Comparison of ENCODE assay signal across 20 mouse cellular contexts in the genomic region with DNA sequence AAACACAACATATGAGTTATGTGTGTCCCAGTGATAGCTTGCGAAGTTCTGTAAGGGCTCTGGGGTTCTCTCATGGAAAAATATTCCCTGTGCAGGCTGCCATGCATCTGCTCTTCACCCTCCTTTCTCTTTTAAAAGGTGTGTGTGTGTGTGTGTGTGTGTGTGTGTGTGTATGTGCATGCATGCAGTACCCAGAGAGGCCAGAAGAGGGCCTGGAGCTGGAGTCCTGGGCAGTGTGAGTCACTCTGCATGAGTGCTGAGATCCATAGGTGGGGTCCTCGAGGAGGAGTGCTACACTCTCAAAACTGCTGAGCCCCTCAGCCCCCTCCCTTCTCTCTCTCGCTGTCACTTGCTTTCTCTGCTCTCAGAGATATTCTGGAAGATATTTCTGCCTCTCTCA. TPM values are rescaled to one million over a fixed set of nuclear protein-coding genes. Genes with fewer than 3 reads are reported as not detected.
DNase-seq lines count a peak whose midpoint lies in the region; ATAC-seq and TF ChIP-seq lines count a peak whose summit lies in the region.
"Had no signal": no experiment of that assay in that cellular context is flagged by ENCODE, and none has a peak within 500 bp of the region (broad histone marks: within the 10 kb centered on the region; RNA-seq: fewer than 3 reads in every experiment).

No protein-coding gene starts in this region.

- H3K9ac ChIP-seq in forebrain, postnatal 0 days: no peak overlapping the region
- no peak overlapping the region for H3K9ac ChIP-seq in forebrain, embryonic 13.5 days
- no peak overlapping the region for H3K9ac ChIP-seq in liver, adult 2 months (ENCODE audit: low read depth, low read length)
- H3K9ac ChIP-seq: embryonic facial prominence, embryonic 15.5 days; heart, embryonic 12.5 days; hindbrain, embryonic 15.5 days; midbrain, embryonic 12.5 days; neural tube, embryonic 12.5 days had no signal

- no peaks in the 10 kb centered on the region for H3K9me3 ChIP-seq in forebrain, postnatal 0 days (ENCODE audit: low read length)
- H3K9me3 ChIP-seq in forebrain, embryonic 13.5 days (replicated peaks): no peaks in the 10 kb centered on the region
- H3K9me3 ChIP-seq in E14TG2a.4 (ENCODE audit: low read length): no peaks in the 10 kb centered on the region
- H3K9me3 ChIP-seq: embryonic facial prominence, embryonic 15.5 days; hindbrain, embryonic 15.5 days had no signal

- H3K27me3 ChIP-seq in forebrain, postnatal 0 days (ENCODE audit: insufficient read depth, low read length): no peaks in the 10 kb centered on the region
- H3K27me3 ChIP-seq in forebrain, embryonic 13.5 days: no peaks in the 10 kb centered on the region
- H3K27me3 ChIP-seq in liver, adult 2 months (ENCODE audit: control insufficient read depth, insufficient read depth, low read length): no peaks in the 10 kb centered on the region
- H3K27me3 ChIP-seq in E14TG2a.4 (ENCODE audit: insufficient read depth, low read length): no peaks in the 10 kb centered on the region
- H3K27me3 ChIP-seq: embryonic facial prominence, embryonic 15.5 days; heart, embryonic 12.5 days; hindbrain, embryonic 15.5 days; midbrain, embryonic 12.5 days; neural tube, embryonic 12.5 days had no signal

- H3K27ac ChIP-seq in forebrain, postnatal 0 days (ENCODE audit: low read depth, low read length): no peak overlapping the region
- H3K27ac ChIP-seq in forebrain, embryonic 13.5 days: no peak overlapping the region
- no peak overlapping the region for H3K27ac ChIP-seq in liver, adult 2 months (replicated peaks; ENCODE audit: insufficient read depth, low read depth, low read length)
- H3K27ac ChIP-seq: embryonic facial prominence, embryonic 15.5 days; gastrocnemius, adult 2 months; hindbrain, embryonic 15.5 days; midbrain, embryonic 12.5 days; neural tube, embryonic 12.5 days had no signal

- no peak overlapping the region for H3K4me2 ChIP-seq in forebrain, postnatal 0 days (ENCODE audit: low read depth)
- no peak overlapping the region for H3K4me2 ChIP-seq in forebrain, embryonic 13.5 days
- H3K4me2 ChIP-seq: embryonic facial prominence, embryonic 15.5 days; heart, embryonic 12.5 days; hindbrain, embryonic 15.5 days; midbrain, embryonic 12.5 days; neural tube, embryonic 12.5 days had no signal

- no peak for ATAC-seq in forebrain, postnatal 0 days
- ATAC-seq in forebrain, embryonic 13.5 days: no peak
- ATAC-seq: activated CD4-positive, CD25-positive, alpha-beta regulatory T cell, adult 4 months had no signal

- no peaks in the 10 kb centered on the region for H3K36me3 ChIP-seq in forebrain, postnatal 0 days (ENCODE audit: insufficient read depth)
- 0 out of 2 replicates have a peak, but pooled peaks cover 5% of the 10 kb centered on the region for H3K36me3 ChIP-seq in forebrain, embryonic 13.5 days (ENCODE audit: poor library complexity, severe bottlenecking)
- H3K36me3 ChIP-seq in liver, adult 2 months (ENCODE audit: control insufficient read depth, insufficient read depth, low read length): no peaks in the 10 kb centered on the region
- no peaks in the 10 kb centered on the region for H3K36me3 ChIP-seq in E14TG2a.4 (ENCODE audit: insufficient read depth, low read length)
- H3K36me3 ChIP-seq: embryonic facial prominence, embryonic 15.5 days; hindbrain, embryonic 15.5 days; midbrain, embryonic 12.5 days; neural tube, embryonic 12.5 days had no signal

- no peak overlapping the region for H3K4me3 ChIP-seq in forebrain, postnatal 0 days (ENCODE audit: low read depth, low read length)
- no peak overlapping the region for H3K4me3 ChIP-seq in forebrain, embryonic 13.5 days
- no peak overlapping the region for H3K4me3 ChIP-seq in liver, adult 2 months (ENCODE audit: insufficient read depth, low read depth, low read length)
- H3K4me3 ChIP-seq in E14TG2a.4 (replicated peaks; ENCODE audit: low read length): no peak overlapping the region
- H3K4me3 ChIP-seq: embryonic facial prominence, embryonic 15.5 days; gastrocnemius, adult 2 months; heart, embryonic 12.5 days; hindbrain, embryonic 15.5 days; midbrain, embryonic 12.5 days; neural tube, embryonic 12.5 days had no signal

- peak; percentile 29; the same call in 1 of the 2 replicates for TF ChIP-seq CTCF in forebrain, postnatal 0 days (IDR thresholded peaks at IDR 0.05; ENCODE audit: low read depth)
- peak; percentile 29; the same call in 1 of the 2 replicates for TF ChIP-seq CTCF in liver, adult 2 months (IDR thresholded peaks at IDR 0.05; ENCODE audit: low read depth, low read length)
- peak; percentile 65 for TF ChIP-seq CTCF in E14TG2a.4 (conservative IDR thresholded peaks at IDR 0.05; ENCODE audit: low read length)
- peak; percentile 17; the same call in 1 of the 2 replicates for TF ChIP-seq CTCF in brain, embryonic 14.5 days (IDR thresholded peaks at IDR 0.05; ENCODE audit: borderline replicate concordance, extremely low read depth, insufficient read depth, insufficient read length)

- DNase-seq in forebrain, postnatal 0 days: no peak
- no peak for DNase-seq in liver, adult 2 months (ENCODE audit: extremely low read depth, low read depth, low spot score)
- no peak for DNase-seq in liver
- no peak for DNase-seq in brain, embryonic 14.5 days (ENCODE audit: low read depth)
- DNase-seq in right cerebral cortex, adult 2 months (ENCODE audit: low spot score in 2 of 2): no peak
- DNase-seq: adrenal gland, postnatal 10 days; gastrocnemius, adult 2 months; kidney, adult 11 months; kidney, postnatal 25 days; layer of hippocampus, adult 9-11 months; right cerebral cortex, adult 18-20 months; thymus, postnatal 25 days had no signal

- peaks cover 35% of the 10 kb centered on the region; the same call in 1 of the 2 replicates for H3K79me2 ChIP-seq in liver, adult 2 months (ENCODE audit: control insufficient read depth, insufficient read depth, low read length)

- TF ChIP-seq POLR2A in liver, adult 2 months (IDR thresholded peaks at IDR 0.05; ENCODE audit: extremely low read depth, insufficient read depth, low read length): no peak
- TF ChIP-seq POLR2A in brain, embryonic 14.5 days (IDR thresholded peaks at IDR 0.05; ENCODE audit: borderline replicate concordance, extremely low read depth, insufficient read depth, insufficient read length, poor library complexity, severe bottlenecking): no peak

- no peaks in the 10 kb centered on the region for H3K4me1 ChIP-seq in forebrain, postnatal 0 days (ENCODE audit: insufficient read depth)
- H3K4me1 ChIP-seq in forebrain, embryonic 13.5 days: peaks cover 6% of the 10 kb centered on the region
- peaks cover 5% of the 10 kb centered on the region for H3K4me1 ChIP-seq in liver, adult 2 months (ENCODE audit: control insufficient read depth, insufficient read depth, low read length)
- H3K4me1 ChIP-seq in E14TG2a.4 (replicated peaks; ENCODE audit: low read depth, low read length): peaks cover 18% of the 10 kb centered on the region
- H3K4me1 ChIP-seq: midbrain, embryonic 12.5 days; neural tube, embryonic 12.5 days had no signal

- 91% methylated on average over 3 of the region's 3 CpGs for WGBS in forebrain, postnatal 0 days
- WGBS in forebrain, embryonic 13.5 days: 92% methylated on average over 2 of the region's 3 CpGs
- WGBS in liver, adult 2 months: 96% methylated on average over 3 of the region's 3 CpGs

RNA-seq across cellular contexts. Expression of gene Inpp4a, which starts 29.5 kb away (rescaled TPM):
- total RNA-seq in forebrain, postnatal 0 days (2014; rRNA removed): 34.3 and 41.2 TPM in 2 replicates
- 52.0 and 72.1 TPM in 2 replicates for polyA plus RNA-seq in forebrain, postnatal 0 days (2015; fragmentation: Nextera tagmentation; extraction: Ambion mirVana)
- polyA plus RNA-seq in forebrain, embryonic 13.5 days (2015; fragmentation: Nextera tagmentation; extraction: Ambion mirVana): 35.1 and 40.2 TPM in 2 replicates
- total RNA-seq in liver, adult 2 months (2014; rRNA removed): 12.4 and 19.2 TPM in 2 replicates
- polyA plus RNA-seq in liver, adult 2 months (2012; rRNA removed): 8.1 and 8.2 TPM in 2 replicates
- polyA plus RNA-seq in brain, embryonic 14.5 days (2012; rRNA removed): 34.6 and 47.3 TPM in 2 replicates
